Mouse (Mus musculus) lung, postnatal 10 days (tissue): ENCODE measurements at regions not wholly inside any gene's neighbourhood (a gene's known extent, or its start where the extent isn't known, plus 50 kb on each side); places are given as distances from the start of the nearest gene placed in this dataset.

Source experiments
- DNase-seq: peaks from one replicate; pipeline ENCODE4 v3.0.0; 2021

DNA sequence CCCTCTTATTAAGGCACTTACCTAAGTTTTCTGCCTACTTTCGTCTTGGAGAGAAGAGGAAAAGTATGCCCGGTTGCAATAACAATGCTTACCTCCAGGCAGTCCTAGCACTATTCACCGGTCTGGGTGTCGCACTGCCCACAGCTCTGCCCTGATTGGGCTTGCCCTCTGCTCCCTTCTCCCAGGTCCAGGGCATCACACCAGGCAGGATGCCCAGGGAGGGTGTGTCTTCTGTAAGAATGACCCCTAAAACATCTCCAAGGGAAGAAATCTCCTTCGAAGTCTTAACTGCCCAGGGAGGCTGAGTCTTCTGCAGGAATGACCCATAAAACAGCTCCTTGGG is 49.9 kb upstream of the Cdh5 start:
- no peak for DNase-seq
